Comparison of ENCODE assay signal across 8 mouse cellular contexts in the genomic region with DNA sequence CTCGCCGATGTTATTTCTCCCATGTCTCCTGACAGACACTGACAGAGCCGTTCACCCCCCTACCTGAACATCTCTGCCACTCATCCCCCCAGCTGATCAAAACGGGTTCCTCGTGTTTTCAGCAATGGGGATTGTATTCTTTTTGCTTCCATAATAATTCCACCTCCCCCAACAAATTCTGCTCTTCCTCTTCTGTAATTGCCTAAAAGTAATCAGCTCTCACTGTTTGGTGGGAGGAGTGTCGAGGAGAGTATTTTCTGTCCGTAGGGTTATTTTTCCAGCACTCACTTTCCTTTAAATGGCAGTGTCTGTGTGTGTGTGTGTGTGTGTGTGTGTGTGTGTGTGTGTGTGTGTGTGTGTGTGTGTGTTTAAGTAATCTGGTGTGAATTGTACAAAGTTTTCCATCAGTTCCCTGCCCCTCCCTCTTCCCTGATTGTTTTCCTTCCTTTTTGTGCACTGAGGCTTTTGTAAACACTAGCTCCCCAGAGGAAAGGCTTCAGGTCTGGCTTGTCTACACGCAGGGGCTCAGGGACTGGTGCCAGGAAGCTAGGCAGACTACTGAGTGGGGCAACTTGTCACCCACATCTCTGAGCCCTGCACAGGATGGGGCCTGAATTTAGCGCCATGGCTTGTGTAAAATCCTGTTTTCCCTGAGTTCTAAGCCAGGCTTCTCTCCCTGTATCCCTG. TPM values are rescaled to one million over a fixed set of nuclear protein-coding genes. Genes with fewer than 3 reads are reported as not detected.
A peak's percentile ranks its signal among the peaks of the same experiment; 100 is the strongest.
DNase-seq lines count a peak whose midpoint lies in the region; ATAC-seq and TF ChIP-seq lines count a peak whose summit lies in the region.

No protein-coding gene starts in this region.

- TF ChIP-seq POLR2A in cortical plate, adult 2 months (IDR thresholded peaks at IDR 0.05; ENCODE audit: extremely low read depth, insufficient read depth, low read length): no peak

- peak; percentile 27 to 36 for DNase-seq in spleen, postnatal 36 days (ENCODE audit: low spot score in 2 of 2)
- DNase-seq in spleen, adult 12 weeks (ENCODE audit: low spot score): no peak
- no peak for DNase-seq in retina, embryonic 14.5 days (ENCODE audit: low spot score)
- DNase-seq in right cerebral cortex, adult 18-20 months: no peak

- peak overlapping the region; percentile 77 for H3K4me3 ChIP-seq in cortical plate, adult 2 months (ENCODE audit: insufficient read depth, low read length)
- peak overlapping the region; percentile 38 to 85 for H3K4me3 ChIP-seq in heart, embryonic 14.5 days (ENCODE audit: control insufficient read depth in 1 of 2, insufficient read depth in 1 of 2, low read depth in 1 of 2, low read length in 2 of 2)
- peak overlapping the region; percentile 70 for H3K4me3 ChIP-seq in kidney, embryonic 16.5 days (ENCODE audit: low read length)
- no peak overlapping the region for H3K4me3 ChIP-seq in macrophage (ENCODE audit: inconsistent target)

- no peak for TF ChIP-seq CTCF in cortical plate, adult 2 months (IDR thresholded peaks at IDR 0.05; ENCODE audit: extremely low read depth, insufficient read depth, low read length)

- H3K9ac ChIP-seq in heart, embryonic 14.5 days (ENCODE audit: low read length): peak overlapping the region; percentile 78
- peak overlapping the region; percentile 70 for H3K9ac ChIP-seq in kidney, embryonic 16.5 days (replicated peaks; ENCODE audit: low read length)

- H3K4me1 ChIP-seq in cortical plate, adult 2 months (ENCODE audit: control insufficient read depth, insufficient read depth, low read length): peaks cover 17% of the 10 kb centered on the region
- peaks cover 48 to 60% of the 10 kb centered on the region in 2 experiments for H3K4me1 ChIP-seq in heart, embryonic 14.5 days (ENCODE audit: control insufficient read depth in 2 of 2, insufficient read depth in 2 of 2, low read length in 2 of 2)
- peaks cover 38% of the 10 kb centered on the region for H3K4me1 ChIP-seq in kidney, embryonic 16.5 days (ENCODE audit: insufficient read depth, low read length)

- no peaks in the 10 kb centered on the region for H3K27me3 ChIP-seq in heart, embryonic 14.5 days (ENCODE audit: control insufficient read depth, insufficient read depth, low read length)
- H3K27me3 ChIP-seq in kidney, embryonic 16.5 days (ENCODE audit: insufficient read depth, low read length): no peaks in the 10 kb centered on the region

- H3K4me2 ChIP-seq in heart, embryonic 14.5 days (ENCODE audit: low read length): peak overlapping the region; percentile 84
- H3K4me2 ChIP-seq in kidney, embryonic 16.5 days (replicated peaks; ENCODE audit: low read depth, low read length): peak overlapping the region; percentile 77

- no peaks in the 10 kb centered on the region for H3K9me3 ChIP-seq in heart, embryonic 14.5 days (ENCODE audit: control insufficient read depth, low read length)
- no peaks in the 10 kb centered on the region for H3K9me3 ChIP-seq in kidney, embryonic 16.5 days (ENCODE audit: low read length)

- H3K27ac ChIP-seq in cortical plate, adult 2 months (ENCODE audit: insufficient read depth, low read length): peak overlapping the region; percentile 99
- peak overlapping the region; percentile 80 to 92 for H3K27ac ChIP-seq in heart, embryonic 14.5 days (replicated peaks in 1 of 2; ENCODE audit: control insufficient read depth in 1 of 2, insufficient read depth in 1 of 2, low read depth in 2 of 2, low read length in 2 of 2)
- peak overlapping the region; percentile 83 for H3K27ac ChIP-seq in kidney, embryonic 16.5 days (ENCODE audit: low read length)
- peak overlapping the region; percentile 45 for H3K27ac ChIP-seq in macrophage

- ATAC-seq in heart, embryonic 14.5 days (ENCODE audit: insufficient number of reproducible peaks, insufficient read depth, low FRiP score, low read depth): no peak
- ATAC-seq in kidney, embryonic 16.5 days (ENCODE audit: low FRiP score, low TSS enrichment): peak; percentile 20; the same call in 1 of the 2 replicates

- peaks cover 30% of the 10 kb centered on the region for H3K79me2 ChIP-seq in macrophage (ENCODE audit: inconsistent target)

- H3K36me3 ChIP-seq in heart, embryonic 14.5 days (ENCODE audit: control insufficient read depth, insufficient read depth, low read length): peaks cover 29% of the 10 kb centered on the region
- no peaks in the 10 kb centered on the region; the same call in 1 of the 2 replicates for H3K36me3 ChIP-seq in kidney, embryonic 16.5 days (ENCODE audit: insufficient read depth, low read length)
- peaks cover 12% of the 10 kb centered on the region; the same call in 1 of the 2 replicates for H3K36me3 ChIP-seq in macrophage (ENCODE audit: inconsistent target)

- 12% methylated on average over 9 of the region's 9 CpGs for WGBS in heart, embryonic 14.5 days
- WGBS in kidney, embryonic 16.5 days: 5% methylated on average over 9 of the region's 9 CpGs
- WGBS in macrophage (ENCODE audit: missing documents): 13% methylated on average over 7 of the region's 9 CpGs

RNA-seq across cellular contexts. Expression of gene Btg2, which starts 0.7 kb away (rescaled TPM):
- 16.0 and 19.8 TPM in 2 replicates for polyA plus RNA-seq in cortical plate, adult 2 months (2012; rRNA removed)
- polyA plus RNA-seq in heart, embryonic 14.5 days (2014; fragmentation: Nextera tagmentation; extraction: Ambion mirVana): 34.7 and 36.9 TPM in 2 replicates
- 36.2 and 38.2 TPM in 2 replicates for polyA plus RNA-seq in kidney, embryonic 16.5 days (2015; fragmentation: Nextera tagmentation; extraction: Ambion mirVana)
- total RNA-seq in macrophage (2018; cell fraction: chromatin; rRNA removed): 100 to 1,000 TPM in 8 of 26 experiments, 10 to 100 TPM in 17, 1 to 10 TPM in 1; 3.8 to 604 (median 54.5) TPM
- 100 to 1,000 TPM in 15 of 26 experiments, 10 to 100 TPM in 10, 1 to 10 TPM in 1; 9.1 to 625 (median 124) TPM for total RNA-seq in macrophage (2018; cell fraction: cytosol; rRNA removed)
- total RNA-seq in macrophage (2018; cell fraction: nucleus; rRNA removed): 1,000 to 10,000 TPM in 1 of 26 experiments, 100 to 1,000 TPM in 16, 10 to 100 TPM in 9; 15.8 to 1,019 (median 166) TPM
- 3.9 to 21.4 TPM (median 6.0 TPM) in 3 replicates for polyA plus RNA-seq in macrophage (2018)

RNA-seq across cellular contexts. Expression of gene Chit1, which starts 31.4 kb away (rescaled TPM):
- polyA plus RNA-seq in cortical plate, adult 2 months (2012; rRNA removed): 0.13 and 0.19 TPM in 2 replicates
- polyA plus RNA-seq in heart, embryonic 14.5 days (2014; fragmentation: Nextera tagmentation; extraction: Ambion mirVana): 0.46 and 0.96 TPM in 2 replicates
- 0.17 and 0.21 TPM in 2 replicates for polyA plus RNA-seq in kidney, embryonic 16.5 days (2015; fragmentation: Nextera tagmentation; extraction: Ambion mirVana)
- not detected for total RNA-seq in macrophage (2018; cell fraction: chromatin; rRNA removed)
- not detected for total RNA-seq in macrophage (2018; cell fraction: cytosol; rRNA removed)
- total RNA-seq in macrophage (2018; cell fraction: nucleus; rRNA removed): not detected
- not detected in 3 replicates for polyA plus RNA-seq in macrophage (2018)

RNA-seq across cellular contexts. Expression of gene Fmod, which starts 42.6 kb away (rescaled TPM):
- polyA plus RNA-seq in cortical plate, adult 2 months (2012; rRNA removed): 11.4 and 13.7 TPM in 2 replicates
- 15.9 and 18.0 TPM in 2 replicates for polyA plus RNA-seq in heart, embryonic 14.5 days (2014; fragmentation: Nextera tagmentation; extraction: Ambion mirVana)
- polyA plus RNA-seq in kidney, embryonic 16.5 days (2015; fragmentation: Nextera tagmentation; extraction: Ambion mirVana): 12.5 and 17.1 TPM in 2 replicates
- 1 to 10 TPM in 1 of 26 experiments, under 1 TPM in 1, not detected in 24; 0.16 to 9.7 TPM for total RNA-seq in macrophage (2018; cell fraction: chromatin; rRNA removed)
- not detected for total RNA-seq in macrophage (2018; cell fraction: cytosol; rRNA removed)
- 1 to 10 TPM in 1 of 26 experiments, not detected in 25; 1.2 TPM for total RNA-seq in macrophage (2018; cell fraction: nucleus; rRNA removed)
- polyA plus RNA-seq in macrophage (2018): not detected in 3 replicates

Comparison
In these comparisons a context has a peak if more than half of its experiments do, and no peak if none do; other contexts are left out.
1. DNase-seq: peak in spleen, postnatal 36 days (2 of 2); none in spleen, adult 12 weeks (single experiment), retina, embryonic 14.5 days (single experiment) and right cerebral cortex, adult 18-20 months (single experiment).
2. H3K27ac ChIP-seq: peak in every context shown above with its lines; median percentile 99 in cortical plate, adult 2 months; 86 in heart, embryonic 14.5 days; 83 in kidney, embryonic 16.5 days; 45 in macrophage.
3. RNA of gene Fmod, which starts 42.6 kb away (polyA plus RNA-seq): 15.9 to 18.0 TPM in heart, embryonic 14.5 days, 12.5 to 17.1 TPM in kidney, embryonic 16.5 days and 11.4 to 13.7 TPM in cortical plate, adult 2 months; not detected in macrophage; every median in the first group is over 10 times any median in the second.